Mouse (Mus musculus): ENCODE data around the gene Spx. TPM values are rescaled to one million over a fixed set of nuclear protein-coding genes. Genes with fewer than 3 reads are reported as not detected.

The Spx gene
- total RNA-seq, 1 experiment, result 0.94 TPM

GRCm38 (mm10) chr6:142381615-142382014, 31.6 kb upstream of the Spx start:
- in situ Hi-C loops (cut with MboI; ENCODE audit: low sequenced_read_pairs in 2 of 2, unreplicated experiment in 2 of 2), result no loop called here
- Histone ChIP-seq H3K9me3 (ENCODE audit: control insufficient read depth, insufficient read depth, low read depth, low read length) (no peaks in the 10 kb centered on the region), H3K4me1 (ENCODE audit: control insufficient read depth in 2 of 2, insufficient read depth in 2 of 2, low read length in 2 of 2, poor library complexity in 1 of 2) (peaks cover 0 to 3% of the 10 kb centered on the region in 2 experiments; a peak in 1 of 4 replicates), H3K9ac (ENCODE audit: insufficient read depth, low read depth, low read length, poor library complexity, severe bottlenecking) (no peak overlapping the region), H3K36me3 (ENCODE audit: control insufficient read depth, insufficient read depth, low read length, poor library complexity, severe bottlenecking) (peaks cover 11% of the 10 kb centered on the region; the same call in 1 of the 2 replicates), H3K4me3 (ENCODE audit: insufficient read depth in 1 of 2, low read depth in 1 of 2, low read length in 2 of 2, poor library complexity in 1 of 2, severe bottlenecking in 1 of 2) (no peak overlapping the region), H3K27ac (ENCODE audit: insufficient read depth, low read depth, low read length, poor library complexity, severe bottlenecking) (no peak overlapping the region)
- no peak for DNase-seq (ENCODE audit: low read depth, low spot score)
- no peak for TF ChIP-seq HCFC1 (IDR thresholded peaks at IDR 0.05; ENCODE audit: borderline replicate concordance, insufficient read depth, low read length)
- TF ChIP-seq ZNF384 (IDR thresholded peaks at IDR 0.05; ENCODE audit: low read depth, low read length), result no peak
- no peak for TF ChIP-seq MAFK (IDR thresholded peaks at IDR 0.05; ENCODE audit: insufficient read depth, low read depth, low read length)
- no peak for TF ChIP-seq CHD2 (IDR thresholded peaks at IDR 0.05; ENCODE audit: low read depth, low read length)
- no peak for TF ChIP-seq ZC3H11A (IDR thresholded peaks at IDR 0.05; ENCODE audit: borderline replicate concordance, low read depth, low read length)

DNA sequence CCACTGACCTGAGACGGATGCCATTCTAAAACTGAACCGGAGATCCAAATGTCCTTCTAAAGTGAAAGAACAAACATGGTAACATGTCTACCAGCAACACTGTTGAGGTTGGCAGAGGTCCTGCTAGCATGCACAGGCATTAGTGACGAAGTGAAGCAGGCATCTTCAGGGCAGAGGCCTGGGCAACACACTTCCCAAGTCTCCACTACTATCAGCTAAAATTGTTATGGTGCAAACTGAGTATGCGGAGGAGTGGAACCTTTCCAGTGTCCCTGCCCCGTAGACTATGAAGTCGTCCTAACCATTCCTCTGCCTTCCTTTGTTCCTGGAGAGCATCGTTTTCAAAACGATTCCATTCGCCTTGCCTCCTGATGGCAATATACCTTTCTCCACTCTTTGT, 28.7 kb upstream of the Spx start:
- Histone ChIP-seq H3K4me3 (ENCODE audit: insufficient read depth in 1 of 2, low read depth in 1 of 2, low read length in 2 of 2, poor library complexity in 1 of 2, severe bottlenecking in 1 of 2) (no peak overlapping the region), H3K4me1 (ENCODE audit: control insufficient read depth in 2 of 2, insufficient read depth in 2 of 2, low read length in 2 of 2, poor library complexity in 1 of 2) (peaks cover 3 to 7% of the 10 kb centered on the region in 2 experiments; a peak in 1 of 4 replicates), H3K9ac (ENCODE audit: insufficient read depth, low read depth, low read length, poor library complexity, severe bottlenecking) (no peak overlapping the region), H3K36me3 (ENCODE audit: control insufficient read depth, insufficient read depth, low read length, poor library complexity, severe bottlenecking) (peaks cover 3% of the 10 kb centered on the region; the same call in 1 of the 2 replicates), H3K27ac (ENCODE audit: insufficient read depth, low read depth, low read length, poor library complexity, severe bottlenecking) (no peak overlapping the region), H3K9me3 (ENCODE audit: control insufficient read depth, insufficient read depth, low read depth, low read length) (no peaks in the 10 kb centered on the region)
- no peak for DNase-seq (ENCODE audit: low read depth, low spot score)
- no peak for TF ChIP-seq CHD2 (IDR thresholded peaks at IDR 0.05; ENCODE audit: low read depth, low read length)
- TF ChIP-seq HCFC1 (IDR thresholded peaks at IDR 0.05; ENCODE audit: borderline replicate concordance, insufficient read depth, low read length), result no peak
- no peak for TF ChIP-seq ZNF384 (IDR thresholded peaks at IDR 0.05; ENCODE audit: low read depth, low read length)
- no peak for TF ChIP-seq ZC3H11A (IDR thresholded peaks at IDR 0.05; ENCODE audit: borderline replicate concordance, low read depth, low read length)
- TF ChIP-seq MAFK (IDR thresholded peaks at IDR 0.05; ENCODE audit: insufficient read depth, low read depth, low read length), result no peak
- in situ Hi-C loops (cut with MboI; ENCODE audit: low sequenced_read_pairs in 2 of 2, unreplicated experiment in 2 of 2), result no loop called here

DNA sequence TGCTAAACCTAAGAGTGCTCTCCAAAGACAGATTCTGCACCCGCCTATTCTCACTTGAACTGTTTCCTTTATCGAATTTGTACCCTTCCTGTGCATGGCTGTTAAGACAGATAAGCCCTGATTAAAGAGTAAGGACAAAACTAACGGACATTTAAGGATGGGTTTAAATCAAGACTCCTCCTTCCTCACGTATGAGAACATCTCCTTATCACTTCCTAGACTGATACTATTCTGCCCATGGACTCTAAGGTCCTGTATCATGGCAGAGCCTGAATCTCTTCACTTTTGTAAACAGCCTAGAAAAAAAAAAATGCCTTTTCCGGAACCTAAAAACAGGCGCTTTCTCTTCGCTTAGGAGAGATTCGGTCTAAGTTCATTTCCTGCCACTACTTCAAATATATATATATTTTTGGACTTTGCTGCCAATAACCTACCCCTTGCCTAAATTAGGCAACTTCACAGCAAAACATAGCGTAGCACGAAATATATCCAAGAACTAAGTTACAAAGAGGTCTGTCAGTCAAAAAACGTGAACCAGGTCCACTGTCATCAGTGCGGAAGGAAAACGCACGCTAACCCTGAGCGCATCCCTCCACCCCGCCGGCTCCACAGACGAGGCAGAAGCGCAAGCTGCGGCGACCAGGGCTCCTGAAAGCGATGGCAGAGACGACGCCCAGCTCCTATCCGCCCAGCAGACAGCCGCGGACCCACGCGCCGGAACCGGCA, 26.8 kb upstream of the Spx start:
- peaks cover 6 to 7% of the 10 kb centered on the region in 2 experiments; a peak in 2 of 4 replicates for H3K4me1 ChIP-seq (ENCODE audit: control insufficient read depth in 2 of 2, insufficient read depth in 2 of 2, low read length in 2 of 2, poor library complexity in 1 of 2)
- no peaks in the 10 kb centered on the region for H3K9me3 ChIP-seq (ENCODE audit: control insufficient read depth, insufficient read depth, low read depth, low read length)
- in situ Hi-C loops (cut with MboI; ENCODE audit: low sequenced_read_pairs in 2 of 2, unreplicated experiment in 2 of 2), result no loop called here
- peak overlapping the region; percentile 86 to 94 for H3K4me3 ChIP-seq (ENCODE audit: insufficient read depth in 1 of 2, low read depth in 1 of 2, low read length in 2 of 2, poor library complexity in 1 of 2, severe bottlenecking in 1 of 2)
- TF ChIP-seq CHD2 (IDR thresholded peaks at IDR 0.05; ENCODE audit: low read depth, low read length) (no peak), ZNF384 (IDR thresholded peaks at IDR 0.05; ENCODE audit: low read depth, low read length) (no peak), HCFC1 (IDR thresholded peaks at IDR 0.05; ENCODE audit: borderline replicate concordance, insufficient read depth, low read length) (no peak), MAFK (IDR thresholded peaks at IDR 0.05; ENCODE audit: insufficient read depth, low read depth, low read length) (no peak), ZC3H11A (IDR thresholded peaks at IDR 0.05; ENCODE audit: borderline replicate concordance, low read depth, low read length) (no peak)
- H3K36me3 ChIP-seq (ENCODE audit: control insufficient read depth, insufficient read depth, low read length, poor library complexity, severe bottlenecking), result peaks cover 5% of the 10 kb centered on the region; the same call in 1 of the 2 replicates
- H3K27ac ChIP-seq (ENCODE audit: insufficient read depth, low read depth, low read length, poor library complexity, severe bottlenecking), result no peak overlapping the region
- DNase-seq (ENCODE audit: low read depth, low spot score), result peak; percentile 3
- H3K9ac ChIP-seq (ENCODE audit: insufficient read depth, low read depth, low read length, poor library complexity, severe bottlenecking), result peak overlapping the region; percentile 95

DNA sequence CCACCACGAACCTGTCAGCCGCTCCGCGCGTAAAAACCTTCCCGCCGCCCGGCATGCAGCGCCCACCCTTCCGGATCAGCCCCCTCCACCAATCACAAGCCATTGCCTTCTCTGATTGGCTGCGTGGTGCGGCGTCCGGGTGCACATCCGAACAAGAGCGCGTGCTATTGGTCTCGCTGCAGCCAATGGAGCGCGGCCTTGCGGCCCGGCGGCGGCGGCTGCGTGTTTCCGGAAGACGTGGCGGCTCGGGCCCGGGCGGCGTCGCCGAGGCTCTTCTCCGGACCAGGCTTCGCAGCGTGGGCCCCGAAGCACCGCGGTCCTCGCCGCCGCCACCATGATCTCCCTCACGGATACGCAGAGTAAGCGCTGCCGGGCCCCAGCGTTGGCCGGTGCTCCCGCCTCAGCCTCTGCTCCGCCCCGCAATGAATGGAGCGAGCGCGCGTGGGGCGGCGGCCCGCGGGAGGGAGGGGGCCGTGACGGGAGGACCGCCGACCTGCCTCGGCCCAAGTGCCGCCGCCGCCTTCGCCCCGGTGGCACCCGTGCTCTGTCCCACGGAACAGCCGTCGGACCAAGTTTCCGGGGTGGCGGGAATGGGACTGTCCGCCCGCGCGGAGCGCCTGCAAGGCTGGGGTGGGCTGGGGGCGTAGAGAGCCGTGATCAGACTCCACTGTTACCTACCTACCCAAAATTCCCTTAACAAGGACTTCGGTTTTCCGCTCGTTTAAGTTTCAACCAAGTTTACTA, 26.1 kb upstream of the Spx start, which contains the start of the genes Recql and Golt1b:
Gene Recql (minus strand): TSS at position 77 of the 744 bp plus-strand sequence.
Gene Golt1b (plus strand): TSS at position 211 of the 744 bp plus-strand sequence.
- Histone ChIP-seq H3K9ac (ENCODE audit: insufficient read depth, low read depth, low read length, poor library complexity, severe bottlenecking) (peak within 1 kb of the TSS; percentile 95), H3K4me1 (ENCODE audit: control insufficient read depth in 2 of 2, insufficient read depth in 2 of 2, low read length in 2 of 2, poor library complexity in 1 of 2) (peaks cover 6 to 7% of the 10 kb centered on the region in 2 experiments; a peak in 2 of 4 replicates), H3K9me3 (ENCODE audit: control insufficient read depth, insufficient read depth, low read depth, low read length) (no peaks in the 10 kb centered on the region), H3K27ac (ENCODE audit: insufficient read depth, low read depth, low read length, poor library complexity, severe bottlenecking) (peak within 1 kb of the TSS; percentile 3; the same call in 1 of the 2 replicates), H3K4me3 (ENCODE audit: insufficient read depth in 1 of 2, low read depth in 1 of 2, low read length in 2 of 2, poor library complexity in 1 of 2, severe bottlenecking in 1 of 2) (peak within 1 kb of the TSS; percentile 86 to 96), H3K36me3 (ENCODE audit: control insufficient read depth, insufficient read depth, low read length, poor library complexity, severe bottlenecking) (peaks cover 7% of the 10 kb centered on the region; the same call in 1 of the 2 replicates)
- TF ChIP-seq ZC3H11A (IDR thresholded peaks at IDR 0.05; ENCODE audit: borderline replicate concordance, low read depth, low read length), result no peak
- TF ChIP-seq MAFK (IDR thresholded peaks at IDR 0.05; ENCODE audit: insufficient read depth, low read depth, low read length), result no peak
- TF ChIP-seq CHD2 (IDR thresholded peaks at IDR 0.05; ENCODE audit: low read depth, low read length), result peak; percentile 91
- in situ Hi-C loops (cut with MboI; ENCODE audit: low sequenced_read_pairs in 2 of 2, unreplicated experiment in 2 of 2), result no loop called here
- DNase-seq (ENCODE audit: low read depth, low spot score), result peak; percentile 89

All from ES-E14 (cell line).